Mouse (Mus musculus) liver, embryonic 16.5 days (tissue): ENCODE data around the gene Tcf23. TPM values are rescaled to one million over a fixed set of nuclear protein-coding genes. Genes with fewer than 3 reads are reported as not detected.
A peak's percentile ranks its signal among the peaks of the same experiment; 100 is the strongest.

Experiments used
- ATAC-seq: fragments of 200-750 bp; cut with Nextera tagmentation; 2 replicates; pipeline ENCODE4 v1.8.0; 2017; ENCODE audit warnings: low read depth, mild to moderate bottlenecking, moderate number of reproducible peaks, moderate library complexity
- H3K27ac ChIP-seq: fragments of 300-500 bp; sonication (generic); 2 replicates; pipeline ENCODE4 v1.5.1; 2014; ENCODE audit warnings: mild to moderate bottlenecking, low read length
- H3K27me3 ChIP-seq: fragments of 300-500 bp; sonication (generic); 2 replicates; pipeline ENCODE4 v1.6.1; 2014; ENCODE audit warnings: low read depth, low read length, mixed read lengths; ENCODE audit not compliant: control insufficient read depth, insufficient read depth
- H3K36me3 ChIP-seq: fragments of 300-500 bp; sonication (generic); 2 replicates; pipeline ENCODE4 v1.6.1; 2014; ENCODE audit warnings: mild to moderate bottlenecking; ENCODE audit not compliant: control insufficient read depth, insufficient read depth
- H3K4me1 ChIP-seq: fragments of 300-500 bp; sonication (generic); 2 replicates; pipeline ENCODE4 v1.6.1; 2014; ENCODE audit warnings: low read depth, low read length, mixed read lengths; ENCODE audit not compliant: control insufficient read depth
- H3K4me2 ChIP-seq: fragments of 300-500 bp; sonication (generic); 2 replicates; pipeline ENCODE4 v1.6.1; 2014; ENCODE audit warnings: low read depth, low read length, mixed read lengths
- H3K4me3 ChIP-seq: fragments of 300-500 bp; sonication (generic); 2 replicates; pipeline ENCODE4 v1.5.1; 2014; ENCODE audit warnings: low read depth, mild to moderate bottlenecking, low read length
- H3K9ac ChIP-seq: fragments of 300-500 bp; sonication (generic); 2 replicates; pipeline ENCODE4 v1.6.1; 2014; ENCODE audit warnings: low read depth, low read length
- H3K9me3 ChIP-seq: fragments of 300-500 bp; sonication (generic); replicated peaks from 2 replicates; pipeline ENCODE4 v1.6.1; 2016; ENCODE audit warnings: low read length; ENCODE audit not compliant: control insufficient read depth
- WGBS: fragments of 180-500 bp; shearing (Covaris S2); extraction: QIAGEN DNeasy Blood & Tissue Kit; methylation state at CpG from one replicate; pipeline ENCODE4 v1.1.7; 2014; ENCODE audit not compliant: insufficient replicate concordance; 5-methylcytosine and 5-hydroxymethylcytosine counted together
- polyA plus RNA-seq: library from polyadenylated mRNA; unstranded; fragments of >200 nt; fragmentation: Nextera tagmentation; extraction: Ambion mirVana; gene quantifications from 2 replicates; pipeline ENCODE4 v1.2.1, GENCODE M21; 2015

Gene Tcf23
- polyA plus RNA-seq, 1 experiment from 2014 or later, result 0.07 TPM

- H3K9me3 ChIP-seq, result no peaks in the 10 kb centered on the region
- H3K27ac ChIP-seq, result no peak overlapping the region
- no peak overlapping the region for H3K4me2 ChIP-seq
- 84% methylated on average over 9 of the region's 9 CpGs for WGBS
- no peak overlapping the region for H3K9ac ChIP-seq
- H3K4me3 ChIP-seq, result no peak overlapping the region
- no peak for ATAC-seq
- peaks cover 22% of the 10 kb centered on the region for H3K4me1 ChIP-seq
- H3K36me3 ChIP-seq, result peaks cover 27% of the 10 kb centered on the region
- H3K27me3 ChIP-seq, result no peaks in the 10 kb centered on the region
These were observed 13.9 kb upstream of the Tcf23 start for GRCm38 (mm10) chr5:30954556-30954955.

DNA sequence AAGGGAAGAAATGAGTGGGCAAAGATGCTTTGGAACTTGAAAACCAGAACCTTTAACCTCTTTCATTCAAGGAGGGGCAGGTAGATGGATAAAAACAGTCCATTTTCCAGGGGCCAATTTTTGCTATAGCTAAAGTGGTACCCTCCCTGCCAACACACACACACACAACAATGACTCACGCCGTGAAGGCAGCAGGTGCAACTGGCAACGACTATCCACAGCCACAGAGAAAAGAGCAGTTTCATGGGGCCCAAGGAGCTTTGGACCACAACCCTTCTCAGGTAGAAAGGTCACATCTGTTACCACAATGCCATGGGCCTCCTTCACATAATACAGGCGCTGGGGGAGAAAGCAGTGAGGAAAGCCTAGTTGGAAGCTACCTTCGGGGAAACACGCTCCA lies 12.7 kb upstream of the Tcf23 start:
- Histone ChIP-seq H3K9me3 (no peaks in the 10 kb centered on the region), H3K4me2 (no peak overlapping the region), H3K27me3 (no peaks in the 10 kb centered on the region), H3K36me3 (peaks cover 27% of the 10 kb centered on the region), H3K27ac (no peak overlapping the region), H3K9ac (no peak overlapping the region), H3K4me3 (no peak overlapping the region), H3K4me1 (peaks cover 21% of the 10 kb centered on the region)
- 83% methylated on average over 6 of the region's 6 CpGs for WGBS
- ATAC-seq, result no peak

- Histone ChIP-seq H3K4me2 (peak overlapping the region; percentile 42), H3K4me3 (no peak overlapping the region), H3K27me3 (no peaks in the 10 kb centered on the region), H3K4me1 (peaks cover 25% of the 10 kb centered on the region), H3K9me3 (no peaks in the 10 kb centered on the region), H3K36me3 (peaks cover 27% of the 10 kb centered on the region), H3K27ac (no peak overlapping the region), H3K9ac (no peak overlapping the region)
- 80% methylated on average over 6 of the region's 6 CpGs for WGBS
- ATAC-seq, result no peak
These were observed 10.6 kb upstream of the Tcf23 start for GRCm38 (mm10) chr5:30957891-30958290.

DNA sequence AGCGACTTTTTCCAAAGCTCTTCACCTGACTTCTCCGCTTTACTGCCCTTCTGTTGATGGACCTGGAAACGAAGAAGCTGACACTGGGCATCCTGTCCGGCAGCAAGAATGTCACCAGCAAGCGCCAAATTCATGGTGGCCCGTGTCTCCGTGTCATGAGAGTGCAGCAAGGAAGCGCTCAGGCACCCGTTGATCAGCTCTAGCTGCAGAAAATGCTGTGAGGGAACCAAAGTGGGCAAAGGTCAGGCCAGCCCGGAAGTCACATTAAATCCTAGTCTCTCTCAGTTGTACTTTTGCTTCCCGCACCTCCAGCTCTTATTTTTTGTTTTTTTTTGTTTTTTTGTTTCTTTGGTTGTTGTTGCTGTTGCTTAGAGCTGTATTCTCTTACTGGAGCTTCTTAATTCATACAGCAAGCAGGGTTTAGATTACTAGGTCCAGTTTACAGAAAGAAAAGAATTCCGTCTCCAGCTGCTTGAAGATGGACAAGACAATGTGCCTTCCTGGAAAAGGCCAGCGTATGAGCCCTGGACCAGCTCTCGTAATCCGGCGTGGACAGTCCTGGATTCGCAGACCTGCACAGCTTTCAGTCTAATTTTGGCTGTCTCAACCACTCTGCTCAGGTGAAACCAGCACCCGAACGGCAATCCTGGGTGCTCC lies 9.1 kb upstream of the Tcf23 start:
- WGBS, result 25% methylated on average over 19 of the region's 19 CpGs
- Histone ChIP-seq H3K9ac (peak overlapping the region; percentile 91), H3K4me1 (peaks cover 25% of the 10 kb centered on the region), H3K4me2 (peak overlapping the region; percentile 84), H3K36me3 (peaks cover 22% of the 10 kb centered on the region), H3K9me3 (no peaks in the 10 kb centered on the region), H3K27ac (peak overlapping the region; percentile 80), H3K4me3 (peak overlapping the region; percentile 89), H3K27me3 (no peaks in the 10 kb centered on the region)
- ATAC-seq, result no peak

- Histone ChIP-seq H3K4me3 (peak within 1 kb of the TSS; percentile 89), H3K27me3 (no peaks in the 10 kb centered on the region), H3K9ac (peak within 1 kb of the TSS; percentile 91), H3K27ac (peak within 1 kb of the TSS; percentile 80), H3K4me1 (peaks cover 25% of the 10 kb centered on the region), H3K9me3 (no peaks in the 10 kb centered on the region), H3K4me2 (peak within 1 kb of the TSS; percentile 84), H3K36me3 (peaks cover 15% of the 10 kb centered on the region)
- under 1% methylated on average over 56 of the region's 56 CpGs for WGBS
- ATAC-seq, result peak; percentile 92
These were observed 8.4 kb upstream of the Tcf23 start, which contains the start of gene Preb for GRCm38 (mm10) chr5:30959966-30960501. Preb (minus strand) TSS chr5:30960361.

- peaks cover 9% of the 10 kb centered on the region for H3K36me3 ChIP-seq
- H3K9ac ChIP-seq, result no peak overlapping the region
- ATAC-seq, result no peak
- H3K4me2 ChIP-seq, result peak overlapping the region; percentile 84
- no peaks in the 10 kb centered on the region for H3K27me3 ChIP-seq
- H3K4me3 ChIP-seq, result peak overlapping the region; percentile 89
- H3K27ac ChIP-seq, result peak overlapping the region; percentile 46
- 80% methylated on average over 2 of the region's 2 CpGs for WGBS
- H3K4me1 ChIP-seq, result peaks cover 27% of the 10 kb centered on the region
- no peaks in the 10 kb centered on the region for H3K9me3 ChIP-seq
These were observed 7.6 kb upstream of the Tcf23 start for GRCm38 (mm10) chr5:30960814-30961213.

DNA sequence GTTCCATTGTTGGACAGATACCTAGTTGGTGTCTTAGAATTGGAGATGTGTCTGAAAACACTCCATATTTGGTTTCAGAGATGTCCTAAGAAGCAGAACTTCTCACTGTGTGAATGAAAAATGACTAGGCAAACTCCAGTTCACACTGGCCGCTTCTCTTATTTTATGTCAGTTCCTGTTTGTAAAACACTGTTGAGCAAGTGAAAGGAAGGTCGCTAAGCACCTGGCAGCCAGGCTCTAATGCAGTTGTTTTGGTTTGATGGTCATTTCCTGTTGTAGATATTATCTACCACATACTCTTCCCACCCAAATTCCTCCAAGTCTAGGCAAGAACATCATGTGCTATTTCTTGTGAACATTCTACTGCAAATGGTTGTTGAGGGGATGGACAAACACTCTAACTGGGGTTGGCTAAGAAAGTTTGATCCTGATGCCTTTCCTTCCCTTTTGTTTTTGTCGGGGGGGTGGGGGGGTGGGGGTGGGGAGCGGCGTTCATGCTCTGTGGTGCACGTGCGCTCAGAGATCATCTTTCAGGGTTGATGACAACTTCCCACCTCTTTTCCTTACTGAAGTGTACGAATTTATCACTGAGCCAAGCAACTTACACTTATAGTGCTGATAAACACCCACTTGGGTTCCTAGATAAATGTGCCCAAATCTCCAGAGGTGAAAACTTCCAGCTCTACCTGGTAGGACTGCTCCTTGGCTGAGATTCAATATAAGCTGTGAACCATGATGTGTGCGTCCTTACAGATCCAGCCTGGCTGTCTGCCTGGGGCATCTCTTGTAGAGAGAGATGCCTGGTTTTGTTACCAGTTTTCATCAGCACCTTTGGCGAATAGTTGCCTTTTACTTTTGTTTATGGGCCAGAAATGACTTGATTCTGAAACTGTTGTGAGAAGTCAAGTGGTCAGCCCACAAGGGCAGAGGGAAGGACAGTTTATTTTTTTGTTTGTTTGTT lies 6.6 kb upstream of the Tcf23 start:
- H3K4me3 ChIP-seq, result no peak overlapping the region
- WGBS, result 22% methylated on average over 10 of the region's 10 CpGs
- peaks cover 7% of the 10 kb centered on the region for H3K36me3 ChIP-seq
- no peak for ATAC-seq
- no peak overlapping the region for H3K4me2 ChIP-seq
- H3K9ac ChIP-seq, result no peak overlapping the region
- H3K27ac ChIP-seq, result peak overlapping the region; percentile 46
- H3K27me3 ChIP-seq, result no peaks in the 10 kb centered on the region
- H3K4me1 ChIP-seq, result peaks cover 28% of the 10 kb centered on the region
- no peaks in the 10 kb centered on the region for H3K9me3 ChIP-seq

DNA sequence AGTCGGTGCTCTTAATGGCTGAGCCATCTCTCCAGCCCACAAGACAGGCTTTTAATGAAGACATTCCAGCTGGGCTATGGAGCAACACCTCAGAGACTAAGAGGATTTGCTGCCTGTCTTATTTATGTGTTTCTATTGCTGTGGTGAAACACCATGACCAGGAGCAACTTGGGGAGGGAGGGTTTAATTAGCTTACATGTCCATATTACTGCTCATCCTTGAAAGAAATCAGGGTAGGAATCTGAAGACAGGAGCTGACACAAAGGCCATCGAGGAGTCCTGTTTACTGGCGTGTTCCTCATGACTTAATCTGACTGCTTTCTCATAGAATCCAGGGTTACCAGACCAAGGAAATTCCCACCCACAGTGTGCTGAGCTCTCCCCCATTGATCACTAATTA lies 4.5 kb upstream of the Tcf23 start:
- no peak overlapping the region for H3K9ac ChIP-seq
- H3K27me3 ChIP-seq, result no peaks in the 10 kb centered on the region
- no peak overlapping the region for H3K27ac ChIP-seq
- H3K4me1 ChIP-seq, result peaks cover 16% of the 10 kb centered on the region
- no peak overlapping the region for H3K4me3 ChIP-seq
- no peak overlapping the region for H3K4me2 ChIP-seq
- 58% methylated on average over 3 of the region's 3 CpGs for WGBS
- no peaks in the 10 kb centered on the region for H3K9me3 ChIP-seq
- no peak for ATAC-seq
- no peaks in the 10 kb centered on the region for H3K36me3 ChIP-seq
